Mouse (Mus musculus): ENCODE measurements around the gene Tinf2.

The Tinf2 gene

GRCm38 (mm10) chr14:55681160-55682117, at the start of gene Tinf2:
Tinf2 (minus strand) TSS chr14:55681820.
- peak; percentile 96 for DNase-seq

- no peak for DNase-seq
Measured at GRCm38 (mm10) chr14:55730531-55731032, 49.0 kb upstream of the Tinf2 start.

GRCm38 (mm10) chr14:55730116-55730515, 48.5 kb upstream of the Tinf2 start:
- no peak for DNase-seq

- no peak for DNase-seq
Measured at GRCm38 (mm10) chr14:55727889-55728685, 46.5 kb upstream of the Tinf2 start.

- DNase-seq, result no peak
Measured at GRCm38 (mm10) chr14:55726261-55726660, 44.6 kb upstream of the Tinf2 start.

- DNase-seq, result peak; percentile 43 to 65
Measured at GRCm38 (mm10) chr14:55724411-55724871, 42.8 kb upstream of the Tinf2 start.

- peak in 1 of 2 experiments; percentile 10 for DNase-seq
Measured at GRCm38 (mm10) chr14:55723433-55723832, 41.8 kb upstream of the Tinf2 start.

- DNase-seq, result no peak
Measured at GRCm38 (mm10) chr14:55722438-55722945, 40.9 kb upstream of the Tinf2 start.

GRCm38 (mm10) chr14:55721700-55722437, 40.2 kb upstream of the Tinf2 start, which contains the start of gene Rabggta:
Rabggta (minus strand) TSS chr14:55722263.
- DNase-seq, result peak; percentile 97 to 98

GRCm38 (mm10) chr14:55721076-55721475, 39.5 kb upstream of the Tinf2 start:
- peak; percentile 63 to 82 for DNase-seq

- DNase-seq, result peak; percentile 14 to 54
Measured at GRCm38 (mm10) chr14:55720666-55721065, 39.0 kb upstream of the Tinf2 start.

GRCm38 (mm10) chr14:55719737-55720136, 38.1 kb upstream of the Tinf2 start:
- peak in 1 of 2 experiments; percentile 29 for DNase-seq

GRCm38 (mm10) chr14:55716884-55717283, 35.3 kb upstream of the Tinf2 start:
- peak; percentile 62 to 93 for DNase-seq

- DNase-seq, result peak; percentile 43 to 84
Measured at GRCm38 (mm10) chr14:55716271-55716670, 34.7 kb upstream of the Tinf2 start.

GRCm38 (mm10) chr14:55714893-55715292, 33.3 kb upstream of the Tinf2 start:
- peak; percentile 50 to 70 for DNase-seq

GRCm38 (mm10) chr14:55713729-55714122, 32.1 kb upstream of the Tinf2 start, which contains the start of gene Tgm1:
Tgm1 (minus strand) TSS chr14:55713926.
- DNase-seq, result peak in 1 of 2 experiments; percentile 51

GRCm38 (mm10) chr14:55713007-55713728, 31.5 kb upstream of the Tinf2 start:
- peak; percentile 77 to 90 for DNase-seq

- DNase-seq, result peak in 1 of 2 experiments; percentile 33
Measured at GRCm38 (mm10) chr14:55711786-55712185, 30.2 kb upstream of the Tinf2 start.

- DNase-seq, result no peak
Measured at GRCm38 (mm10) chr14:55709509-55709908, 27.9 kb upstream of the Tinf2 start.

GRCm38 (mm10) chr14:55707397-55707796, 25.8 kb upstream of the Tinf2 start:
- peak in 1 of 2 experiments; percentile 33 for DNase-seq

- peak in 1 of 2 experiments; percentile 18 for DNase-seq
Measured at GRCm38 (mm10) chr14:55706051-55706600, 24.5 kb upstream of the Tinf2 start.
